Mouse (Mus musculus) midbrain, embryonic 15.5 days (tissue): ENCODE data around the gene Mrpl43. TPM values are rescaled to one million over a fixed set of nuclear protein-coding genes. Genes with fewer than 3 reads are reported as not detected.

Experiments
- ATAC-seq: fragments of 200-750 bp; cut with Nextera tagmentation; replicated peaks from 2 replicates; pipeline ENCODE4 v1.8.0; 2017; ENCODE audit warnings: moderate TSS enrichment
- H3K27ac ChIP-seq: fragments of 300-500 bp; sonication (generic); 2 replicates; pipeline ENCODE4 v1.5.1; 2015; ENCODE audit warnings: mild to moderate bottlenecking, inconsistent platforms
- H3K27me3 ChIP-seq: fragments of 300-500 bp; sonication (generic); replicated peaks from 2 replicates; pipeline ENCODE4 v1.6.1; 2015; ENCODE audit warnings: inconsistent platforms
- H3K36me3 ChIP-seq: fragments of 300-500 bp; sonication (generic); replicated peaks from 2 replicates; pipeline ENCODE4 v1.6.1; 2015; ENCODE audit warnings: inconsistent platforms
- H3K4me1 ChIP-seq: fragments of 300-500 bp; sonication (generic); 2 replicates; pipeline ENCODE4 v1.6.1; 2015; ENCODE audit warnings: inconsistent platforms
- H3K4me2 ChIP-seq: fragments of 300-500 bp; sonication (generic); 2 replicates; pipeline ENCODE4 v1.6.1; 2015; ENCODE audit warnings: inconsistent platforms, mild to moderate bottlenecking, moderate library complexity
- H3K4me3 ChIP-seq: fragments of 300-500 bp; sonication (generic); 2 replicates; pipeline ENCODE4 v1.5.1; 2015; ENCODE audit warnings: mild to moderate bottlenecking, inconsistent platforms
- H3K9ac ChIP-seq: fragments of 300-500 bp; sonication (generic); 2 replicates; pipeline ENCODE4 v1.6.1; 2015; ENCODE audit warnings: mild to moderate bottlenecking, inconsistent platforms
- H3K9me3 ChIP-seq: fragments of 300-500 bp; sonication (generic); 2 replicates; pipeline ENCODE4 v1.6.1; 2016; ENCODE audit warnings: inconsistent platforms
- WGBS: fragments of 180-500 bp; shearing (Covaris S2); methylation state at CpG from one replicate; pipeline ENCODE4 v1.1.7; 2015; ENCODE audit warnings: mixed read lengths; 5-methylcytosine and 5-hydroxymethylcytosine counted together
- polyA plus RNA-seq: library from polyadenylated mRNA; unstranded; fragments of >200 nt; fragmentation: Nextera tagmentation; extraction: Ambion mirVana; gene quantifications from 2 replicates; pipeline ENCODE4 v1.2.1, GENCODE M21; 2015

The Mrpl43 gene
- polyA plus RNA-seq, 1 experiment from 2014 or later = 86.9 TPM

DNA sequence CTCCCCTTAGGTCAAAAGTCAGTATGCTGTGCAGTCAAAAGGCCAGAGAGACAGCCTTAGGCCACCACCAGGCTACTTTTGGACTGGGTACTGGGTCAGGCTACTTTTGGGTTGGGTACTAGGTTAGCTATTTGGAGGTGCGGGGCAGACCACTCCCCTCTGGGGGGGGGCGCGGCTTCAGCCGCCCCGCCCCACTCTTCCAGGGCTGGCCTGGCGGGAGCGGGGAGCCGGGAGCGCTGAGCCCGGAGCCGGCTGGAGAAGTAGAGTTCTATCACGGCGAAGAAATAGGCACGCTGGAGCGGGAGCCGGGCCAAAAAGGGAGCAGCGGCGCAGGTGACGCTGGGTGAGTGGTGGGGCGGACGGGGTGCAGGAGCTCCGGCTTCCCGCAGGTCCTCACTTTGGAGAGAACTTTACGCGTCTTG, 8.8 kb upstream of the Mrpl43 start:
- WGBS = under 1% methylated on average over 22 of the region's 25 CpGs
- Histone ChIP-seq H3K4me2 (peak overlapping the region; percentile 87), H3K4me3 (peak overlapping the region; percentile 33), H3K9me3 (no peaks in the 10 kb centered on the region), H3K36me3 (peaks cover 5% of the 10 kb centered on the region; the same call in 1 of the 2 replicates), H3K27ac (no peak overlapping the region), H3K27me3 (0 out of 2 replicates have a peak, but pooled peaks cover 3% of the 10 kb centered on the region), H3K9ac (peak overlapping the region; percentile 35; the same call in 1 of the 2 replicates), H3K4me1 (peaks cover 39% of the 10 kb centered on the region)
- ATAC-seq = no peak

- Histone ChIP-seq H3K36me3 (peaks cover 5% of the 10 kb centered on the region; the same call in 1 of the 2 replicates), H3K9me3 (no peaks in the 10 kb centered on the region), H3K4me2 (peak within 1 kb of the TSS; percentile 87), H3K9ac (peak within 1 kb of the TSS; percentile 35; the same call in 1 of the 2 replicates), H3K4me3 (peak within 1 kb of the TSS; percentile 33), H3K27me3 (0 out of 2 replicates have a peak, but pooled peaks cover 3% of the 10 kb centered on the region), H3K27ac (no peak within 1 kb of the TSS), H3K4me1 (peaks cover 39% of the 10 kb centered on the region)
- no peak for ATAC-seq
- 19% methylated on average over 10 of the region's 10 CpGs for WGBS
Measured at GRCm38 (mm10) chr19:45014335-45014971, 8.2 kb upstream of the Mrpl43 start, which contains the start of gene Lzts2. Lzts2 (plus strand) TSS chr19:45014414.

- no peak overlapping the region for H3K9ac ChIP-seq
- H3K4me3 ChIP-seq = no peak overlapping the region
- H3K4me2 ChIP-seq = no peak overlapping the region
- peaks cover 37% of the 10 kb centered on the region for H3K4me1 ChIP-seq
- WGBS = 70% methylated on average over 6 of the region's 6 CpGs
- H3K36me3 ChIP-seq = peaks cover 6% of the 10 kb centered on the region; the same call in 1 of the 2 replicates
- no peak for ATAC-seq
- H3K27ac ChIP-seq = no peak overlapping the region
- H3K27me3 ChIP-seq = 0 out of 2 replicates have a peak, but pooled peaks cover 3% of the 10 kb centered on the region
- H3K9me3 ChIP-seq = no peaks in the 10 kb centered on the region
Measured at GRCm38 (mm10) chr19:45013581-45014225, 7.5 kb upstream of the Mrpl43 start.

GRCm38 (mm10) chr19:45012636-45013035, 6.4 kb upstream of the Mrpl43 start:
- Histone ChIP-seq H3K9ac (no peak overlapping the region), H3K4me2 (no peak overlapping the region), H3K36me3 (peaks cover 7% of the 10 kb centered on the region; the same call in 1 of the 2 replicates), H3K27ac (peak overlapping the region; percentile 67), H3K9me3 (no peaks in the 10 kb centered on the region), H3K4me1 (peaks cover 41% of the 10 kb centered on the region), H3K27me3 (0 out of 2 replicates have a peak, but pooled peaks cover 3% of the 10 kb centered on the region), H3K4me3 (no peak overlapping the region)
- ATAC-seq = no peak
- whole genome bisulfite sequencing = 25% methylated on average over 6 of the region's 6 CpGs

- Histone ChIP-seq H3K4me2 (no peak overlapping the region), H3K4me3 (no peak overlapping the region), H3K27ac (peak overlapping the region; percentile 67), H3K9ac (no peak overlapping the region), H3K36me3 (peaks cover 7% of the 10 kb centered on the region; the same call in 1 of the 2 replicates), H3K4me1 (peaks cover 46% of the 10 kb centered on the region), H3K27me3 (0 out of 2 replicates have a peak, but pooled peaks cover 3% of the 10 kb centered on the region), H3K9me3 (no peaks in the 10 kb centered on the region)
- WGBS = 81% methylated on average over 8 of the region's 8 CpGs
- no peak for ATAC-seq
Measured at GRCm38 (mm10) chr19:45012219-45012618, 6.0 kb upstream of the Mrpl43 start.

DNA sequence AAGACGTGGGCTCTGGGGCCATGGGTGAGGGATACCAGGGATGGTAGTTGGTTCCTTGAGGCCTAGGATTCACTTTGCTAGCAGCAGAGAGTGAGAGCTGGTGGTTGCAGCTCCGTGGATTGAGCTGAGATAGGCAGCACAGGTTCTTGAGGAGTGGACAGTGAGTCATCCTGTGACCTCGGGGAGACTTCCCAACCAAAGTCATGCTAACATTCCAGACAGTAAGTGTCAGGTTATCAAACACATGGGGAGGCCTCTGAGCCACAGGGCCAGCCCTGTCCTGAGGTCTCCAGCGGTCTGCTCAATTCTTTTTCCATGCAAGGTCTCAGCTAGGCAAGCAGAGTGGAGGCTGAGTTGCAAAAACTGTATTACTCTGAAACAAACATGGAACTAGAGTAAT, 4.4 kb upstream of the Mrpl43 start:
- Histone ChIP-seq H3K4me1 (peaks cover 39% of the 10 kb centered on the region), H3K4me2 (no peak overlapping the region), H3K27me3 (0 out of 2 replicates have a peak, but pooled peaks cover 3% of the 10 kb centered on the region), H3K27ac (no peak overlapping the region), H3K9me3 (no peaks in the 10 kb centered on the region), H3K36me3 (peaks cover 7% of the 10 kb centered on the region; the same call in 1 of the 2 replicates), H3K4me3 (no peak overlapping the region), H3K9ac (no peak overlapping the region)
- ATAC-seq = no peak
- 89% methylated on average over 4 of the region's 4 CpGs for WGBS

GRCm38 (mm10) chr19:45007425-45008191, 1.4 kb upstream of the Mrpl43 start:
- H3K36me3 ChIP-seq = peaks cover 12% of the 10 kb centered on the region
- WGBS = 93% methylated on average over 20 of the region's 20 CpGs
- H3K27me3 ChIP-seq = no peaks in the 10 kb centered on the region
- H3K9ac ChIP-seq = no peak overlapping the region; the same call in 1 of the 2 replicates
- H3K4me1 ChIP-seq = peaks cover 37% of the 10 kb centered on the region
- H3K27ac ChIP-seq = no peak overlapping the region
- H3K9me3 ChIP-seq = no peaks in the 10 kb centered on the region
- no peak for ATAC-seq
- peak overlapping the region; percentile 96; the same call in 1 of the 2 replicates for H3K4me3 ChIP-seq
- H3K4me2 ChIP-seq = peak overlapping the region; percentile 96

- peak overlapping the region; percentile 84 for H3K27ac ChIP-seq
Measured at GRCm38 (mm10) chr19:45007021-45007420, 779 bp upstream of the Mrpl43 start.

DNA sequence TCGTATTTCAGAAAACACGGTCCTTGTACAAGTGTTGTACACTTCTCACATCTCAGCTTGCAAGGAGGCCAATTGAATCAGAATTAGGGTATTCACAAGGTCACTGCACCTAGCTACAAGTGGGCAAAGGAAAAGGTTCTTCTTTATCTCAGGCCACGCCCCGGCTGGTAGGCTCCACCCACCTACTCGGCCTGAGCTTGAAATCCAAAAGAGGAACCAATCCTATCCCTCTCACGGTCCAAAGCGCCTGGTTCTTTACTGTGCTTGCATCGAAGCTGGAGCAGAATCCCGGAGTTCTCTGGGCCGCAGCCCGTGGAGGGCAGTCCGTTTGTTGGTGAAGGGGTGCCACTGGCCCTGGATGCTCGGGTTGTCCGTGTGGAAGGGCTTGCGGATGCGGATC, 798 bp downstream of the Mrpl43 start, which contains the start of gene Twnk:
Gene Twnk, plus strand, starts transcription at position 220 of the 400 bp plus-strand sequence.
- peaks cover 11% of the 10 kb centered on the region for H3K36me3 ChIP-seq
- H3K27me3 ChIP-seq = no peaks in the 10 kb centered on the region
- H3K4me2 ChIP-seq = peak within 1 kb of the TSS; percentile 96
- ATAC-seq = no peak
- H3K9me3 ChIP-seq = no peaks in the 10 kb centered on the region
- peak within 1 kb of the TSS; percentile 84 for H3K27ac ChIP-seq
- peak within 1 kb of the TSS; percentile 96 for H3K4me3 ChIP-seq
- H3K9ac ChIP-seq = peak within 1 kb of the TSS; percentile 79
- H3K4me1 ChIP-seq = peaks cover 35% of the 10 kb centered on the region
- 10% methylated on average over 16 of the region's 16 CpGs for WGBS

More at GRCm38 (mm10) chr19:45007021-45007420, 779 bp upstream of the Mrpl43 start:
- Histone ChIP-seq H3K9ac (no peak overlapping the region; the same call in 1 of the 2 replicates), H3K27me3 (no peaks in the 10 kb centered on the region), H3K4me3 (peak overlapping the region; percentile 96), H3K36me3 (peaks cover 12% of the 10 kb centered on the region), H3K9me3 (no peaks in the 10 kb centered on the region), H3K4me1 (peaks cover 35% of the 10 kb centered on the region), H3K4me2 (peak overlapping the region; percentile 96)
- 42% methylated on average over 17 of the region's 17 CpGs for WGBS
- no peak for ATAC-seq

DNA sequence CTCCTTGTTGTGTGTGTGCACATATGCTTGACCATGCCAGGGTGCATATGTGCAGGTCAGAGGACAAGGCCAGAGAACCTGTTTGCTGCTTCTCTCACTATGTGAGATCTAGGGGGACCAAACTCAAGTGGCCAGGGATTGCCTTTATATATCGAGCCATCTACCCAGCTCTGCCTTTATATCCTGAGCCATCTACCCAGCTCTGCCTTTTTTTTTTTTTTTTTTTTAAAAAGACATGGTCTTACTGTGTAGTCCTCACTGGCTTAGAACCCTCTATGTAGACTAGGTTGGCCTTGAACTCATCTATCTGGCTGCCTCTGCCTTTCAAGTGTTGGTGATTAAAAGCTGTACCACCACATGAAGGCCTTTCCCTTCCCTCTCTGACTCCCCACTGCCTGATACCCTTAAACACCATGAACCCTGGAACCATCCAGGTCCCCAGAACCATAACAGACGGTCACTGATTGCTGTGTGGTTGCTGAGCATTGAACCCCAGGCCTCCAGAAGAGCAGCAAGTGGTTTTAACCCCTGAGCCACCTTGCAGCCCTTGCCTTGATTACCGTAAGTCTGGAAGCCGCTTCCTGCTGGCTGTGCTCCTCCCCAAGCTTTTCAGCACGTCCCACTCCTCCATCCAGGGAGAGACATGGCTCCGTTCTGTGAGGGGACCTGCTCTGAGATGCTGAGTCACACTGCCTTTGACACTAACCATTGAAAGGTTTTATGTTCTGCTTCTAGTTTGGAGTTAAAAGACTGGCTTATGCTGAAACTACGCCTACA, 2.3 kb downstream of the Mrpl43 start:
- H3K4me1 ChIP-seq = peaks cover 32% of the 10 kb centered on the region
- H3K36me3 ChIP-seq = peaks cover 14% of the 10 kb centered on the region
- H3K27me3 ChIP-seq = no peaks in the 10 kb centered on the region
- no peak overlapping the region for H3K9ac ChIP-seq
- H3K27ac ChIP-seq = no peak overlapping the region
- no peaks in the 10 kb centered on the region for H3K9me3 ChIP-seq
- WGBS = 89% methylated on average over 7 of the region's 7 CpGs
- H3K4me3 ChIP-seq = no peak overlapping the region
- ATAC-seq = no peak
- H3K4me2 ChIP-seq = no peak overlapping the region

- ATAC-seq = no peak
- H3K27me3 ChIP-seq = no peaks in the 10 kb centered on the region
- H3K4me2 ChIP-seq = no peak overlapping the region
- H3K27ac ChIP-seq = no peak overlapping the region
- no peaks in the 10 kb centered on the region for H3K9me3 ChIP-seq
- no peak overlapping the region for H3K4me3 ChIP-seq
- H3K36me3 ChIP-seq = peaks cover 24% of the 10 kb centered on the region
- H3K9ac ChIP-seq = no peak overlapping the region
- peaks cover 18% of the 10 kb centered on the region for H3K4me1 ChIP-seq
- 65% methylated on average over 3 of the region's 3 CpGs for WGBS
Measured at GRCm38 (mm10) chr19:45002301-45002700, 3.9 kb downstream of the Mrpl43 start.
